Mouse (Mus musculus) T-cell, adult 2 months (primary cell): ENCODE measurements around the gene Fam81a.

Source experiments
- DNase-seq: peaks from one replicate; pipeline ENCODE4 v3.0.0; 2022; ENCODE audit warnings: low spot score

Fam81a gene

DNA sequence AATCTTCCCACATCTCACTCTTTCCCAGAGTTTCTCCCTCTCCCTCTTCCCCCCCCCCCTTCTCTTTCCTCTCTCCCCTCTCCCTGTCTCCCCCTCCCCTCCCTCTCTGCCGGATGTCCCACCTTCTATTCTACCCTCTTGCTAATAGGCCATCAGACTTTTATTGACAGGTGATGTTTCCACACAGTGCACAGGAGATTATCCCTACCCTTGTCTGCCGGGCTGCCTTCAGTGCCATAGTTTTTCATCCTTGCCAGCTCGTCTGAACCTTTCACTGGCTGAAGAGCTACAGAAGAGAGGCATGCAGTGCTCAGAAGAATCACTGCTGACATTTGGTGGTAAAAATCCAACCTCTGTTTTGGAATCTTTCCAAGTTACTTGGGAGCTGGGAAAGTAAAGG, 88.9 kb downstream of the Fam81a start:
- DNase-seq, result no peak

DNA sequence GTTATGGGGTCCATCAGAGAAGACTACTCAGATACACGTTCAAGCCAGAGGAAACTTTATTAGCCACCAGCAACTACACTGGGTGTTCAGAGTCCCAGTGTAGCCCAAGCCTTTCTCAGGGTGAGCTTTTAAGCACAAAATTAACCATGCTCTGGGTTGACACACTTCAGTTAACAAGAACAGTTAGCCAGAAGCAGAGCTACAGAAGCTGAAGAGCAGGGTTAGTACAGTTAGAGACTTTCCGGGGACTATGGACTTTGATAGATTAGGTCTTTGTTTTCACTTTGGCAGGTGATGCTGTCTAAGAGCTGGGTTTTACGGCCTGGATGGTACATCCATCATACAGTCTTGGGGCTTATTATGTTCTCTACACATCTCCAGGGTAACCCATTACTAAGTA, 89.6 kb downstream of the Fam81a start:
- no peak for DNase-seq

DNA sequence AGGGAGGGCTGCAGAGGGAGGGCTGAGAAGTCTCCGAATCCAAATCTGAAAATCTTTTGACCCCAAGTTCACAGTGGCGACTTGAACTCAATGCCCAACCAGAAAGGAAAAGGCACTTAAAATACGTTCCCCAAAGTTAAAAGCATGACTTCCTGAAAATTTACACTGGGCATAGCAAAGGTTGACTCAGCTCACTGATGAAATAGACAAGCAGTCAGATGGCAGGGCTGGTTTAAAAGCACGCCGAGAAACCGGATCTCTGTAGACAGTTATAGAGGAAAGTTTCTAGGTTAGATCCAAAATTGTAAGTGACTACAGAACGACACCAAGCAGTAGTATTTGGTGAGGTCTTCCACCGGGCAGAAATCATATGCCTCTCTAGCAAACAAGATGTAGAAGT, 92.5 kb downstream of the Fam81a start:
- no peak for DNase-seq

DNA sequence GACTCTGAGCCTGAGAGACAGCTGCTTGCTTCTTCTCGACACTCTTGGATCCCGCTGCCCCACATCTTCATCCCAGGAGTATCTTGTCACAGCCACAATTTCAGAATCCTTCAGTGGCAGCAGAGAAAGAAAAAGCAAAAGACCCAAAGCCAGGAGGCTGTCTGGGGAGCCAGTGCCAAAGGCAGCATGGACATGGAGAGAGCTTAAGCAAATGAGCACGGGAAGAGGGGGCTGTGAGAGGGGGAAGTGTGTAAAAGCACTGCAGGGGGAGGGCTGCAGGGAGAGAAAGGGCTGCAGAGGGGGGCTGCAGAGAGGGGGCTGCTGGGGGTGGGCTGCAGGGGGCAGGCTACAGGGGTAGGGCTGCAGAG, 93.0 kb downstream of the Fam81a start:
- no peak for DNase-seq

DNA sequence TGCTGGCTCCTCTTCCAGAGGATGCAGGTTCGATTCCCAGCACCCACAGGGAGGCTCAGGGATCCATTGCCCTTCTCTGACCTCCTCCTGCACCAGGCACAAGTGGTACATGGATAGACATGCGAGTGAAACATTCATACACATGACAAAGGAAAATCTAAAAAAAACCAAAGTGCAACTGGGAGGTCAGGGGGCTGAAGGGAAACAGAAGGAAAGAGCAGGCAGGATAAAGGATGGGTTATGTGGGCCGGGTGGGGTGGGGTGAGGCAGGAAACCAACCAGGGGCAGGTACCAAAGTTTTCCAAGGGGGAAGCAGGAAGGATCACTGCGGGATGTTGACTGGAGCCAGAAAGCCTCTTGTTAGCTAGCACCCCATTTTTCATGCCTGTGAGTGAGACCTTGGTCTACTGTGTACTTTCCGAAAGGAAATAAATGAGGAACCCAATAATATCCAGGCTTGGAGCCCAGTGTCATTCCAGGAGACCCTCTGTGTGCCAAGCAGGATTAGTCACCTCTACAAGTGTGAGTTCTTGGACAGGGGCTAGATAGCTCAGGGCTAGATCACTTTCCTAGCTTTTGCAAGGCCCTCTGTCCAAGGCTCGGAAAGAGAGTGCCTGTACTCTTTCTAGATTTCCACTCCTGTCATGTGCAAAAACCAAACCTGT, 93.5 kb downstream of the Fam81a start:
- no peak for DNase-seq

DNA sequence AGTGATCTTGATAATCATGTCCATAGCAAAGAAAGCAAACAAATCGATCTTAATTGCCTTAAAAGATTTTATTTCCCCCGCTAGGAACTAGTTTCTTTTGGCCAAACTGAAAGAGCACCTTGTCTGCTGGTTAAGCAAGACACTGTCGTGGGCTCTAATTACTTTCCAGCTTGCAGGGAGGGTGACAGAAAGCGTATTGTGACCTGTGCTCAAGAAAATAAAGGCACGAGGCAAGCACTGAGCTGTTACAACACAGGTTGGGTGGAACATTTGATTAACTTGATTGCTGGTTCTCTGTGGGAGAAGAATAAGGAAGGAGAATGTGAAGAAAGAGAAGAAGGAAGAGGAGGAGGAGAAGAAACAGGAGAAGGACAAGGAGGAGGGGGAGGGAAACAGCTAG, 94.1 kb downstream of the Fam81a start:
- DNase-seq, result no peak

DNA sequence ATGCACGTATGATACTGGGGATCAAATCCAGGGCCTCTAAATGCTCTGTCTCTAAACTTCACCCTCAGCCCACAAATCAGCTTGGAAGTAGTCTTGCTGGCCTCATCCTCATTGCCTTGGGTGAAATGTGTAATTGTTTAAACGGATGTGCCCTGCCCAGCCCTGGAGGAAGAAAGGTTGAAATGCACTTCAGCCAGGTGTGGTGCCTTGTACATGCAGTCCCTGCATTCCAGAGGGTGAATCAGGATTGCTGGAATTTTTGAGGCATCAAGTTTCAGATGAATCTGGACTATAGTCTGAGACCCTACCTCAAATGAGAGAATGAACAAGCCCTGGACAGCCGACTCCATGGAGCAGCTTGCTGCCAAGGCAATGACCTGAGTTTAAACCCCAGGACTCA, 94.5 kb downstream of the Fam81a start:
- no peak for DNase-seq

DNA sequence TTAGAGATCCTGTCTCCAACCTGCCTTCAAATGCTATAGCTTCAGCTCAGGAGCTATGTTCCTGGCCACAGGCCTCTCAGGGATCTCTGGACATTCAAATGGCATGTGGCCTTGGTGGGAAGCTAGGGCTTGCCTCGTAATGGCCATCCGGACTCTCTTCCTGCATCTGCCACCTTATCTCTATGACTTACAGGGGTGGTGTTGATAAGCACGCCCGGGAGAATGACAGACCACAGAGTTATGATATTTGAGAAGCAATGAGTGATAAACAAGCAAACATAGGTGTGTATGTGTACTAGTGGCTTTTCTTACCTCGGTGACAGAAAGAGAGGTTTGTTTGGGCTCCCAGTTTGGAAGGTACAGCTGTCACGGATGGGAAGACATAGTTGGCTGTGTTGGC, 96.1 kb downstream of the Fam81a start:
- no peak for DNase-seq

DNA sequence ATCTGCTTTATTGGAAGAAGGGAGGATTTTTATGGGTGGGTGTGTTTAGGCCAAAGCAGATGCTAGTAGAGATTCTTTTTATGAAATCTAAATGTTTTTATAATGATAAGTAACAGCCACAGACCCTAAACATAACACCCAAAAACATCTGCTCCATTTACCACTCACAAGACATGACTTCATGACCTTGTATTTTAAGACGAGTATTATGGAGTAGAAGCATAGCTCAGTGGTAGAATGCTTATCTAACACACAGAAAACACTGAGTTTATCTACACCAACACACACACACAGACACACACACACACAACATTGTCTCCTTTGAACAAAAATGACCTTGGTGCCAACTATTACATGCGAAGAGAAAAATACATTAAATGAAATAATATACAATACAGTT, 97.5 kb downstream of the Fam81a start:
- DNase-seq, result no peak

DNA sequence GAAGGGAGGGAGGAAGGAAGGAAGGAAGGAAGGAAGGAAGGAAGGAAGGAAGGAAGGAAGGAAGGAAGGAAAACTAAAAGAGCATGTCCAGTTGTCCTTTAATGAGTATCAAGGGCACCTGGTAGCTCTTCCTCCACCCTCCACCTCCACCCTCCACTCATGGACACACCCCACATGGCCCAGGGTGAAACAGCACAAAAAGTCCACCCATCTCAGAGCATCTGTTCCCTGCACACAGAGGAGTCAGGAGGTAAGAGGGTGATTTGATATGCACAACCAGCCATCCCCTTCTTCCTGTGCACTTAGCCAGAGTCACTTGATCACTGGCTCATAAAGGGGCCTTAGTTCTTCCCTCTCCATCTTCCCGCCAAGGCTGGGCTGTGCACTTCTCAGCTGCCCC, 99.4 kb downstream of the Fam81a start:
- DNase-seq, result no peak

DNA sequence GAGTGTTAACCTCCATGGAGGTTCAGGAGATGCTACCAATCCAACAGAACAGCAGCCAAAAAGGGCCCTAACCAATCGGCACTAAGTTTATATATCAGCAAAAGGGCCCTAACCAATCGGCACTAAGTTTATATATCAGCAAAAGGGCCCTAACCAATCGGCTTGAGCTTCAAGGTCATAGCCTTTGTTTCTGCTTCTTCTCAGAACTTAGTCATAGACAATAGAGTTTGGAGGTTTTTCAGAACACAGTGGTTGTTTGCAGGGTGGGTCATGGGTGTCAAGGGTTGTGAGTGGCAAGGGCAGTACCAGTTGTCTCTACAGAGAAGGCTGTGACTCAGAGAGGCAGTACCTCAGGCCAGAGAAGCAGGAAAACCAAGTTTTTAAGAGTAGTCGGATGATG, 100.2 kb downstream of the Fam81a start:
- no peak for DNase-seq

DNA sequence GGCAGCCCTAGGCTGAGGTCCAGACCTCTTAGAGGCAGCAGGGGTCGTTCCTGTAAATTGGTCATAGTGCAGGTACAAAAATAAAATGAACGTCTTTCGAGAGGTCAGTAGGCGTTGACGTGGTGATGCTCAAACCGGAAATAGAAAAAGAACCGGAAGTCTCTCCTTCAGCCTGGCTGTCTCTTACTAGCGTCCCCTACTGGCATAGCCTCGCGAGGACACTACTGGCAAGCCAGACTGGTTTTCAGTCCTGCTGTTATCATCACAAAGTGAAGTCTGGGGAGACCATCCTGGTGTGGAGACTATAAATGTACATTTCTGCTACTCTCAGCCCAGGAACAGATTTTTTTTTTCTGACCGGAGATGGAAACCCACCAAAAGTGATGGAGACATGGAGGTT, 101.8 kb downstream of the Fam81a start:
- DNase-seq, result no peak

DNA sequence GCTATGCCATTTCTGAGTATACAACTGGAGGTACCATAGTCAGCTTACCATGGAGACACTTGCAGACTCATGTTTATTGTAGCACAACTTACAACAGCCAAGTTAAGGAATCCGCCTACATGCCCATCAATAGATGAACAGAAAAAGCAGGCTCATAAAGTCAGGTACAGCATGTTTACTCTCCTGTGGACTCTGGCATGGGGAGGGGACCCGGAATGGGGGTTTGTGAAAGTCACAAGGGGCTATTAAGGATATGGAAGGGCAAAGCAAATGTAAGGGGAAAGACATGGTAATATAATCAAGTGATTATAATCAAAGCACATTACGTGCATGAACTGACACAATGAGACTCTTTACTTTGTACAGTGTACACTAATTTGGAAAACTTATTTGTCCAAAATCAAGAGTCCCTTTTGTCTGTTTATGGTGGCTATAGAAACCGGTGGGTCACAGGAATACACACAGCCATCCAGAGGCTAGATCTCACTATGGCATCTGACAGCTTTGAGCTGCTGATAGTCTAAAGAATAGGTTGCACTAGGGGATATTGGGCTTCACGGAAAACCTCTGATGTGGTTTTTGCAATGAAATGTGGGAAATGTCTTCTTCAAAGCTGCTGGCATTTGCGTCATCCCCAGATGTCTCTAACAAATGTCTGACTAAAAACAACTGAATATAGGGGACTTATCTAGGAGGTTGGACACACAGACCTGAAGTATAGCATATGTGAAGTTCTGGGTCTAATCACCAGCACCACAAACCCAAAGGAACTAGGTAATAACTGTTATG, 102.6 kb downstream of the Fam81a start:
- DNase-seq, result peak; percentile 31
